Mouse (Mus musculus) CD4-positive, CD25-positive, alpha-beta regulatory T cell, adult 2 months (primary cell): Measurements from ENCODE around the gene Zmynd15.
"Not testable (repeated sequence)": the region's sequence is repeated elsewhere in the genome, so short reads cannot be mapped to it uniquely, and the experiment has no call there.

Experiments used
- DNase-seq: peaks from one replicate; pipeline ENCODE4 v3.0.0-alpha.2; 2012; ENCODE audit warnings: low read depth, low spot score

Zmynd15 gene

DNA sequence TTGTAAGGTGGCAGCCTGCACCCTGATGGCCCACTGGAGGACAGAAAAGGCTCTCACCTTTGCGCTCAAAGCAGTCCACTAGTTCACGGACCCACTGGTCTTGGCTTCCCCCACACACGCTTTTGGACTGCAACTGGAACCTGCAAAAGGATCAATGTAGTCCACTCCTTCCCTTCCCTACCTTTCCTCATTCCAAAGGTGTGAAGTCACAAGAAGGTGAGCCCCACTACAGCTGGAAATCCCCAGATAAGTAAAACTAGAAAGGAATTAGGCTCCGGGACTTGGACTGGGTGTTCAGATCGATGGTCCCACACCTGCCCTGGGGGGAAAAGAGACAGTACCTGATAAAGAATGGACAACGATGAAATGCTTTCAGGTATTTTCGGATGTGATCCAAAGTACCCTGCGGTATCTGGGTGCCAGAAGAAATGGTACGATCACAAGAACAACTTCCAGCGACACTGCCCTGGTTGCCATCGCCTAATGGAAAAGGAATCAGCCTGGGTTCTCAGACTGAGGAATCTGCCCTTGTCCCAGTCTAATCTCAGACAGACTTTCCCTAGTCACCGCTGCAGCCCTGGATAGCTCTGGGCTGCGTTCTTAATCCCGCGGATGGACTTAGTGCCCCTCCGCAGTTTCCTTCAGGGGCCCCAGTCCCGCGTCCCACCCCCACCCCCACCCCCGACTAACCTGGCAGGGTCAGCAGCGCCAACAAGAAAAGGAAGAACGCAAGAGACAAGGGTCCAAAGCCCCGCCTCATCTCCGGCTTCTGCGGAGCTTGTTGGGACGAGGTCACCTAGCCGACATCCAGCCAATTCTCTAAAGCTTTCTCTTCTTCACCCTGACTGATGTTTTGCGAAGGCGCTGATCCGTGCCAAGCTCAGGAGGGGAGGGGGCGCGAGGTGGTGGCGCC is at the start of gene Zmynd15:
Gene Zmynd15, plus strand, starts transcription at position 746 of the 913 bp plus-strand sequence.
- no peak for DNase-seq

DNA sequence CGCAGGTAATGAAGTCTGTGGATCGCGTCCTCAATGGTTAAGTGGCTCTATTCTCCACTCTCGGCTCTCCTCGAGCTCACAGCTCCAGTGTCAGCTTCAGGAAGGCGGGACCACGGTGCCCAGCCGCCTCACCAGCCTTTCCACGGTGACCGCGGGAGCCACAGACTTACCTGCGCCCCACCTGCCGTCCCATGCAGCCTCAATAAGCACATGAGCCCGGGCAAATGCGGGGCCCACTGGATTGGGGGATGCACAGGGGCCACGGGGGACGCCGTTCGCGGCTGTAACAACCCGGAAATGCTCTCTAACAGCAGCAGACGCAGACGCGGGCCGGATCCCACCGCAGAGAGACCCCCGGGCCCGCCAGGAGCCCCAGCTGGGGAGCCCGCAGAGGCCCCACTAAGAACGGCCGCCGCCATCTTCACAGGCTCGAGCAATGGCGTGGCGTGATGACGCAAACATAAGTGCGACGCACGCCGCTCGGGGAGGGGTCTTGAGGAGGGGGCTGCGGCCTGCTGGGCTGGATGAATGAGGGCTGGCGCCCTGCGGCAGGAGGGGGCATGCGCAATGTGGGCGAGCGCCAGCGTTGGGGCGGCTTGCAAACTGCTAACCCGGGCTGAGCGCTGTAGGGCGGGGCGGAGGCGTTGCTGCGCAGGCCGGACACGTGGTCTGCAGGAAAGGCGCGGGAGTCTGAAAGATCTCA is 49.5 kb upstream of the Zmynd15 start, which contains the start of gene Pelp1:
Gene Pelp1, minus strand, starts transcription at position 438 of the 703 bp plus-strand sequence.
- peak; percentile 90 for DNase-seq

DNA sequence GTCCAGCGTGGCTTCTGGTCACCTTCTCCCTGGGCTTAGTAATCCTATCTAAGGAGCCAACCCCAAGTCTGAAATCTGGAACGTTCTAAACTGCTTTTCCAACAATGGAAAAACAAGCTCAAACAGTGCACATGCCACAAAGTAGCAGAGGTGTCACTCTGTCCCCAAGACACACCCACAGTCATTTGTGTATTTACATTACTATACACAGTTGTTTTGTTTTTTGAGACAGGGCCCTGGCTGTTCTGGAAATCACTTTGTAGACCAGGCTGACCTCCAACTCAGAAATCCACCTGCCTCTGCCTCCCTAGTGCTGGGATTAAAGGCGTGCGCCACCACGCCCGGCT is 49.0 kb upstream of the Zmynd15 start:
- no peak for DNase-seq

DNA sequence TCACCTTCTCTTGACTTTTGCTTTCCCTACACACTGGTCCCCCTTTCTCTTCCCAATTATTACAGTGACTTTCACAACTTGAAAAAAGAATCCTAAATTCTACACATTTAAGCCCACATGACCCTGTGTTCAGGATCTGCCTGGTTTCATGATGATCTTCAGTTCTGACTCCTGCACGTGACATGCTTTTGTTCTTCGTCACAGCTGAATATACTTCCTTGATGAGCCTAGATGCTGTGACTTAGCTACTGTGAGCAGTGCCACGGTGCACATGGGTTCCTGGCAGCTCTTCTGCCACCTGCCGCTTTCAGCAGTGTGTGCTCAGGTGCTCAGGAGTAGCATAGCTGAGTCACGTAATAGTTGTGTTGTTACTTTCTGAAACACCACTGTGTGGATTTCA is 46.6 kb upstream of the Zmynd15 start:
- no peak for DNase-seq

DNA sequence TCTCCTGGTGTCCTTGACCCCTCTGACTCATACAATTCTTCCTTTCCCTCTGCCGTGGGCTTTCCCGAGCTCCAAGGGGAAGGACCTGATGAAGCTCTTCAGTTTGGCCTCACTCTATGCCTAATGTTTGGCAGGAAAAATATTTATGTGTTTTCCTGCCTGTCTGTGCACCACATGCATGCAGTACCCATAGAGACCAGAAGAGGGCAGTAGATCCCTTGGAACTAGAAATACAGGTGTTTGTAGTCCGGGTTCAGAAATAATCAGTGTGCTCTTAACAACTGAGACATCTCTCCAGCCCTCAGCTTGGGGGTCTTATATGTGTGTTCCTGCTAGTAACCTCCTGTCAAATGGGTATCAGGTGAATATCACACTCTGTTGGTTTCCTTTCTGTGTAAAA is 45.3 kb upstream of the Zmynd15 start:
- peak; percentile 89 for DNase-seq

DNA sequence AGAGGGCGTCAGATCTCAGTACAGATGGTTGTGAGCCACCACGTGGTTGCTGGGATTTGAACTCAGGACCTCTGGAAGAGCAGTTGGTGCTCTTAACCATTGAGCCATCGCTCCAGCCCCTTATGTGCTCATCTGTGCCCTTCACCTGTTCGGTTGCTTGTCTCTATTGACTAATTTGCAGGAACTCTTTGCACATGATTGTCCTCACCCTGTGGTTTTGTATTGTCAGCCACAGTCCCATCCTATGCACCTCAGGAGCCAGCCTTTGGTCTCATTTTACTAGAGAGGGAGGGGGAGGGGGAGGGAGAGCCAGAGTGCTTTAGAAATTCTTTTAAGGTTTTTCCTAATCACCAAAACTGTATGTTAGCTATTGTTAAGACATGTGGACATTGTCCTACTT is 41.0 kb upstream of the Zmynd15 start:
- no peak for DNase-seq

DNA sequence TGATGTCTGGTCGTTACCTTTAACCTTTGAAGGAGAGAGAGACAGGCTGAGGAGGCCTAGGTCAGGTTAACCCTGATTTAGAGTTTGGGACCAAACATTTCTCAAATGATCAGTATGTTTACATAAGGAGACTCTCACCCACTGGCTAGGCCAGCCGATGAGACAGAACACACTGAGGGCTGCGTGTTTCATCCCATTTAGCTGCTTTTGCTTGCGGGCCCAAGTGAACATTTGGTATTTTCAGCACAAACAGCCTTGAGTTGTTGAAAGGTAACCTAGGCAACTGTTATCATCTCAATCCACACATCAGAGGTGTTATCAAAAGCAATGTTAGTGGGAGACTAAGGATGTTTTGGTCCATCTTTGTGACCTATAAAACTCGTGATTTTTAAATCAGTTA is 39.7 kb upstream of the Zmynd15 start:
- DNase-seq: no peak

DNA sequence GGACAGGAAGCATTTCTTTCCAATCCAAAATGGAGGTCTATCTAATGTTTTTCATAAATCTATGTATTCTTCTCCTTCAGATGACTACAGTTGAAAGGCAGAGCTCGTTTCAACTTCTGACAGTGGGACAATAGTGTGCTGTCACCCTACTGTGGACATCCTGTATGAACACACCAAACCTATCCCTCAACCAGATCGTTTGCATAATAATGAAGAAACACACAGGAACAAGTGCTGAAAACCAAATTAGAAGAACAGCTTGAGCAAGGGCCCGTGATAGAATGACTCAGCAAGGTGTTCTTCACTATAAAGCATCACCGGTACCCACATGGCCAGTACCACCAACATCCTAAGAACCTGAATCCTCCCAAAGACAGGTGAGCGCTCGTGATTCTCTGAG is 32.6 kb upstream of the Zmynd15 start:
- not testable (repeated sequence) for DNase-seq

DNA sequence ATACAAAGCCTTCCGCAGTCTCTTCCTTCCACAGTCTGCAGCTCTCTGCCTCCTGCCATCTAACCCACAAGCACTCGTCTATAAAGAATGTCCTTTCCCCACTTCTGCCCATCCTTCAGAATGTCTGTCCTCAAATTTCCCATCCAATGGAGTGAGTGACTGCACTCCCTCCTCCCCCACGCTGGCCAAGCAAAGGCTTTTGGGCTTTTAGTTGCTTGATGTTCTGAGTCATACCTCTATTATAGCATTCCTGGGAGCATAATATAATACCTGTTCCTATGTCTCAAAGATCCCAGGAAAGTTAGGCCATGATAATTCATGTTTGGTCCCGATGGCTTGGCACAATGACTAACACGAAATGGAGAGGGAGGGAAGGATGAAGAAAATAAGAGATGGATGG is 27.7 kb upstream of the Zmynd15 start:
- no peak for DNase-seq

DNA sequence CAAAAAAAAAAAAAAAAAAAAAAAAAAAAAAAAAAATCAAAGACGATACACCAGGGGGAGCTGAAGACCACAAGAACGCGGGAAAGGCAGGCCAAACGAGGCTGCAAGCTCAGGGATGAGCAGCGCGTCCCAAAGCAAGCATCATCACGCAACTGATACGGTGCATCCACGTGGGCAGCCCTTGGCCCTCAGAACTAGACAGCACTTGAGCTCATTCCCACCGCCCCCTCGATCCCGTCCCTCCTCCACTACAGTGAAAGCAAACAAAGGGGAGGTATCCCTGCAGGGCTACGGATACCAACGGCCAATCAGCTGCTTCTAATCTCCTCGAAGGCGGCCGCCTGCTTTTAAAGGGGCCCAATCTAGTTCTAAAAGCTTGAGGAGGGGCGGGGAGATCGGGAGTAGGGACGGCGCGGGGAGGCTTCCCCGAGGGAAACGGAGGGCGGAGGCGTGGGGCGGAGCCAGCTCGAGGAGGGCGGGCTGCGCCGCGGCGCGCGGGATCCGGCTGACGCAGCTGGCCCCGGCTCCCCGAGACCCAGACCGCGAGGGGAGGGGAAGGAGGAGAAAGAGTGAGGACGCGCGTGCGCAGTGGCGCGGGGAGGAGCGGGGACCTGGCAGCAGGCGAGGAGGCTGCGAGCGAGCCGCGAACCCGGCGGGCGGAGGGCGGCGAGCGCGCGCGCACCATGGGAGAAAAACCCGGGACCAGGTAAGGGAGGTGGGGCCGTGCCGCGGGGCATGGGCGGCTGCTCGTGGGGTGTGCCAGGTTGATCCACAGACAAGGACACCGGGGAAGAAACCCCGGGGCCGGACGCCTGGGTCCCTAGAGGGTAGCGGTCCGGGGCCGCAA is 27.0 kb upstream of the Zmynd15 start, which contains the start of gene Arrb2:
Gene Arrb2, plus strand, starts transcription at position 588 of the 847 bp plus-strand sequence.
- DNase-seq: peak; percentile 99

DNA sequence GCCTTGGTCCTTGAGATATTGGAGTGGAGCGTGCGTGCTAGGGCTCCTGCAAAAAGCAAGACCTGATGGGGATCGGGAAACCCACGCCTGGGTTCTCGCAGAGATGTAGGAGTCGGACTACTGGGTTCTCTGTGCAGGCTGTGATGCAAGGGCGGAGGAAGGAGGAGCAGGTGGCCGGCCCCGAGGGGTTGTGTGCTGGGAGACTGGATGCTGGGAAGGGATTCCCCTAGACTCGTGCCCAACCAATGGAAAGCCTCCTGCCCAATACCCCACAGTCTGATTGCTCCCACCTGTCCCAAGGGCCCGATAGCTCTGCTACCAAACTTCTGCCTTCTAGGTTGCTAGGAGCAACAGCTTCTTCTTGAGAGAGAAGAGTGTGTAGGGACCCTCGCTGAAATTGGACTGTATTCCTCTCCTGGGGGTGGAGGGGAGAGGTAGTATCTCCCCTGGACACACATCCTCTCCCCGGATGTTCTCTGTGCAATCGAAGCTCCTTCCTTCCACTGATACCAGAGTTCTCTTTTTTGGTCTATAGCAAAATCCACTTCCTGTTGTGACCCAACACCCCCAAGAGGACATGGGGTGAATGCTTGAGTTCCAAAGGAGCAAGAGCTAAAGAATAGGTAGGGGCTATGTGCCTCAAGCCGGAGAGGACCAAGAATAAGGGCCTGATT is 26.2 kb upstream of the Zmynd15 start:
- DNase-seq: peak; percentile 52

DNA sequence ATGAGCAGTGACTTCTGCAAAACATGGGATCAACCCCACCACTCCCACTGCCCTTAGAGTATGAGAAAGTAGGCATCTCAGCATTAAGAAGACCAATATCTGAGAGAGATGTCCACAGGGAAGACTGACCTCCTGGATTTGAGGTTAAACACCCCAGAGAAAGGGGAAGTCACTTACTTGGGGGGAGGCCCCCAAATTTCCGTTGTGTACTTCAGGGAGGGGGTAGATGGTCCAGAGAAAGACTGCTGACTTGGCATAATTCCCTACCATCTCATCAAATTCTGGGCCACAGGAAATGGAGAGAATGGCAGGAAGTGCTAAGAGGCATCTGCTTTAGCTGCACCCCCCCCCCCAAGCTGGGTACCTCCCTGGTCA is 25.7 kb upstream of the Zmynd15 start:
- peak; percentile 44 for DNase-seq

DNA sequence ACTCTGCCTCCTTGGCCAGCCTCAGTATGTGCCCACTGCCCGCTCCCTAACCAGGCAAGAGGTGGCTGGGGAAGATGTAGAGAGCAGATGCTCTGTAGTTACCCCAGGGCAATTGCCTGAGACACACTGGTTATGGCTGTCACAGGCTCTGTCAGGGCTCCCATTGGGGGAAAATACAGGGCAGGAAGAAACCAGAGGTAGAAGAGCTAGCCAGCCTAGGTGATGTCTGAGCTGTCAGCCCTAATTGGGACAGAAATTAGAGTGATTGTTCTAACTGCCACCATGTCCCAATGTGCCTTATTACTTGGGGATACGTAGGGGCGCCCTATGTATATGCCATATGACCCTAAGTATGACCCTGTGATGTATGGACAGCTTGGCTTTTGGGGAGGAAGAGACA is 25.3 kb upstream of the Zmynd15 start:
- DNase-seq: peak; percentile 55

DNA sequence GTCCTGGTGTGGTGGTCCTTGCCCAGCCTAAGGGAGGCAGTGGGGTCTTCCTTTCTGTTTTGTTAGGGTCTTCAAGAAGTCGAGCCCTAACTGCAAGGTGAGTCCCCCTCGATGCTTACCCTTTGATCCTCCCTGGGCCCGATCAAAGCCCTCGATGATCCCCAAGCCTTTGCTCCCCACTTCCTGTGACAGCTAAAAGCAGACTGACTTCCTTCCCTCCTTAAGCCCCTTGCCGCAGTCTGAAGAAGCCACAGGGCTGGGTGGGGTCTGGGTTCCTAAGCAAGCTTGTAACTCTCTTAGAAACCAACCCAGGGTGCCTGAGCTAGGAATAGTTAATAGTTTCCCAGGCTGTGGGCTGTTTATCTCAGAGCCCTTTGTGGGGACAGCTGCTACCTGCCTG is 23.8 kb upstream of the Zmynd15 start:
- peak; percentile 62 for DNase-seq

DNA sequence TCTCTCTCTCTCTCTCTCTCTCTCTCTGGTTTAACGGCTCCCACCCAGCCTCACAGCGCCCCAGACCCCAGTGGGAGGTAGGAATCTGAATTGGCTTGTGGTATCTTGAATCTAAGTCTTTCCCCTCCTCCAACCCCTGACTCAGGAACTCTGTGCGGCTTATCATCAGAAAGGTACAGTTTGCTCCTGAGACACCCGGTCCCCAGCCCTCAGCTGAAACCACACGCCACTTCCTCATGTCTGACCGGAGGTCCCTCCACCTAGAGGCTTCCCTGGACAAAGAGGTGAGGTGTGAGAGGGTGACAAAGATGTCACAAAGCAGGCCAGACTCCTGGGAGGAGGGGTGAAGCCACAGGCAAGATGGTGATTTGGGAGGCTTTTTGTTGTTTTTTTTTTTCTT is 21.8 kb upstream of the Zmynd15 start:
- no peak for DNase-seq

DNA sequence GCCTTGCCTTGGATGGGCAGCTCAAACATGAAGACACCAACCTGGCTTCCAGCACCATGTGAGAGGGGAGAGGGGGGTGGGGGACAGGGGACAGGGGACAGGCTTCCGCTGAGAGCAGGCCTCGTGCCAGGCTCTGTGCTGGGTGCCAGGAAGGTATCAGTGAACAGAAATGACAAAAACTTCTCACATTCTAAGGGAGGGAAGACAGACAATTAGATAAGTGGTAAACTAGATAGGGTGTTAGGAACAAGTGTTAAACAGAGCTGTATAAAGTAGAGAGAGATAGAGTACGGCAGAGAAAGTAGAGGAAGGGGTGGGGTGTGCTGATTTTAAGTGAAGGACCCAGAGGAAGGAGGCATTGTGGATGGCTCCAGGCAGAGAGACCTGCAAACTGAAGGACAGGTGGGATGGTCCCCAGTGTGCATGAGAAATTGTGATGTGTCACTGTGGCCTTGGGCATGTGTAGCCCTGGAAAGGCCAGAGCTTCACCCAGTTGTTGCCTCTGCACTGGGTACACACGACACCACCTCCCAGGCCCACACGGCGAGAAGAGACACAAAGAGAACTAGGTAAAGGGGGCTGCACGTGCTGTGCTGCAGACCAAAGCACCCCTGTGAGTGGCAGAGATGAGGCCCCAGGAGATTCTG is 20.4 kb upstream of the Zmynd15 start:
- DNase-seq: no peak

DNA sequence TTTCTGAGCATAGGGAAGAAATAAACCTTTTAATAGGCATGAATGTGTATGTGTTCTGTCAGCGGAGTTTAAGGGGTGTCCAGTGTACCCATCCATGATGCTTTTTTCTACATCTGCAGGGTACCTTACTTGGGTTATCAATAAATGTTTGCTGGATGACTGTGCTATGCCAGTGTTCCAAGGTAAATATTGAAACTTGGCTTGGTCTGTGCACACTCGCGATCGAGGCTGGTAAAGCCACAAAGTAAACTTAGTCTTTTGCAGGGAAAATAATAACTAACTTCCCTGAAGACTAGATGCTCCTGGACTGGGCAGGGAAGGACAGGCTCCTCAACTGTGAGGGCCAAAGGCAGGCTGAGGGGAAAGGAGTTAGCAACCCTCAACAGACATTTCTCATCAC is 18.6 kb upstream of the Zmynd15 start:
- DNase-seq: no peak

DNA sequence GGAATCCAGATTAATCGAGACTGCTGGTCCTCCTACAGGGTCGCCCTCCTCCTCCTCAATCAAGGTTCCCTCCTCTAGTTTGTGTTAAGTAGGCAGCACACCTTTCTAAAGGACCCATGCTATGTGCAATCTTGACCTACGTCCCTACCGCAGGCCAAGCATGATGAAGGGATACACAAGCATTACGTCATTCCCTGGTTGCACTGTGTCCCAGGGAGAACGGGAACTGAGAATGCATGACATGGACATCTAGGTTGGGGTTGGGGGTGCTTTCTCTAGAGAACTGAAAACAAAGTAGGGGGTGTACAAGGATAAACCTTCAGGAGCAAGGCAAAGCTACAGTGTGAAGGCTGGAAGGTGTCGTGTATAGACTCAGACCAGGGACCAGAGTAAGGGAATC is 17.4 kb upstream of the Zmynd15 start:
- no peak for DNase-seq

DNA sequence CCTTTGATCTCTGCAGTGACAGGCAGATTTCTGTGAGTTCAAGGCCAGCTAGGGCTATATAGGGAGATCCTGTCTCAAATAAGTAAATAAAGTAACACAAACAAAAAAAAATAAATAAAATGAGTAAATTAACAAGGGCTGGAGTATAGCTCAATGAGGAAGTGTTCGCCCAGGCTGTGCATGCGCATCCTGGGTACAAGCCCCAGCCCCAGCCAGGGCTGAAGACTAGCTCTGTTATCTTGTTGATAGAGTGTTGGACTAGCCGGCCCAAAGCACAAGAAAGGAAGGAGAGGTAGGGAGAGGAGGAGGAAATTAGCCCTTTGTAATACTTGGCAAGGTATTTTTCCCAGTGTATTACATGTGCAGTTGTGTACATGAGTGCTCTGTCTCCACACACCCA is 15.3 kb upstream of the Zmynd15 start:
- DNase-seq: no peak

DNA sequence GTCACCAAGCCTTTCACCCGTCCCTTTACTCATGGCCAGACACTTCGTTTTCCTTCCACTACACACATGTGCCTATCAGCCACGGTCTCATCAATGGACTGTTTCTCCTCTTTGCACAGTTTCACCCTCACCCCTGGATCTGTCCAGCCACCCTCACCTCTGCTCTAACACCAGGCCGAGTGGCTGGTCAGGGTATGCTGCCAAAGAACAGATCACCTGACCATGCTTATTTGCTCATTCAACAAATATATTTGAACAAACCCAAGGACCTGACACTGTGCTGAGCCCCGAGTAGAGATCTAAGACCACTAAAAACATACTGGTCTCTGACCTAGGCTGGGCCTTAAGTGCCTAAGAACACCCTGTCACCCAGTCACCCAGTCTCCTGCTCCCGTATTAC is 14.6 kb upstream of the Zmynd15 start:
- DNase-seq: no peak

DNA sequence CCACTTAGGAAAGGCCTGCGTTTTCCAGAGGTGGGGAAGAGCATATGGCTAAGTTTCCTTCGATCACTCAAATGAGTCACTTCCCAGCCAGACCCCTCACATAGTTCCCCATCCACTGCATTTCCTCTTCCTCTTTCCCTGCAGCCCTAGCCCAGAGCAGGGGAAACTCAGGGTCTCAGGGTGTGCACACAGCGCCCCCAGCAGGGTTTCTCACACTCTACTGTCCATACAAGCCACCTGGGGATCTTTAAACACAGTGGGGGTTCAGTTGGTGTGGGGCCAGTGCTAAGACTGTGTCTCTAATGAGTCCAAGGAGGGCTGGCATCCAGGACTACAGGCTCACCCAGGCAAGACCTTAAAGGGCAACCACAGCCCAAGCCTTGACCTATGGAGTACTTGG is 12.5 kb upstream of the Zmynd15 start:
- no peak for DNase-seq
